Mouse (Mus musculus) brain, adult 2 months (tissue): ENCODE measurements around the gene Setdb1.
A peak's percentile ranks its signal among the peaks of the same experiment; 100 is the strongest.
"Not testable (repeated sequence)": the region's sequence is repeated elsewhere in the genome, so short reads cannot be mapped to it uniquely, and the experiment has no call there.

ENCODE experiments used
- DNase-seq: peaks from one replicate; pipeline ENCODE4 v3.0.0; 2011; ENCODE audit warnings: low read depth, low spot score

Setdb1 gene

DNA sequence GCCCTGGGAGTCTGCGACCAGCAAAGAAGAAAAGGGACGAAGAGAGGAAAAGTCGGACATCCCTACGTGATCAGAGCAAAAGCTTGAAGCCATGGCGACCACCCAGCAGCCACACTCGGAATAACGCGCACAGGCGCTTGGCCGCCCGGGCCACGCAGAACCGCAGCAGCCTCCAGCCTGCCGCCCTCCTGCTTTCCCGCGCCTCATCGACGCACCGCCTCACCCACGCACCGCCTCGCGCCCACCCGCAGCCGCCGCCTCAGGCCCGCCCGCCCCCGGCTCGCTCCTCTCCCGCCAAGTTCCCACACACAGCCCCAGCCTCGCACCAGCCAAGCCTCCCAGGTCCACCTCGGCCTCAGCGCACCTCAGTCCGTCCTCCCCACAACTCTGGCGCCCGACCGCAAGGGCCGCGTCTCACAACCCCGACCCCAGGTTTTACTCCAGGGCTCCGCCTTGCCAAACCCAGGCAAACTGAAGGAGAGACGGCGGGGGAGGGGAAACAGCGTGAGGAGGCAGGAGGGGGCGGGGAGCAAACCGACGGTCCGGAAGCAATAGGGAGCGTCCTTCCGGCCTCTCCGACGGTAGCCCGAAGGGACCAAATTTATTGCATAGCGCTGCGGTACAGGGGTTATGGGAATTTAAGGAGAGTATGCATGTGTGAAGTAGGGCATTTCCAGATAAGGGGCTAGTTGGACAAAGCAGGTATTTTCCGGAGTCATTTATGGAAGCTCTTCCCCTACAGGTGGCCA is at the start of gene Setdb1:
Gene Setdb1 (minus strand): TSS at position 502 of the 749 bp plus-strand sequence.
- DNase-seq, result peak; percentile 98

DNA sequence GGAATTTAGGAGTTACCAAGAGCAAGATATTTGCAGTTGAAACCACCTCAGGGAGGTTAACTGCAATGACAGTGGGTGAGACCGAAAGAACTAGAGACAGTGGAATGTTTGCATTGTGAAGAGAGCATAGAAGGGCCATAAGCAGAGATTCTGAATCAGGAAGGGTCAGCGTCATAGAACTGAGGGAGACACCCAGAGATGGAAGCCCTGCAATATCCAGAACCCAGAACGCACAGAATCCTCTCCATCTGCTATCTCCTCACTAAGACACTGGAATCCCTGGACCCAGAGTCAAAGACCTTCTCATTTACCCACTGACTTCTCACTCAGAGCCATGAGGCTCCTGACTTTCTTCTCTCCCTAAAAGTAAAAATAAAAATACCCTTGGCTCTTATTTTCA is 45.7 kb upstream of the Setdb1 start, which contains the start of gene 4930558C23Rik:
Gene 4930558C23Rik (minus strand): TSS at position 101 of the 400 bp plus-strand sequence.
- no peak for DNase-seq

DNA sequence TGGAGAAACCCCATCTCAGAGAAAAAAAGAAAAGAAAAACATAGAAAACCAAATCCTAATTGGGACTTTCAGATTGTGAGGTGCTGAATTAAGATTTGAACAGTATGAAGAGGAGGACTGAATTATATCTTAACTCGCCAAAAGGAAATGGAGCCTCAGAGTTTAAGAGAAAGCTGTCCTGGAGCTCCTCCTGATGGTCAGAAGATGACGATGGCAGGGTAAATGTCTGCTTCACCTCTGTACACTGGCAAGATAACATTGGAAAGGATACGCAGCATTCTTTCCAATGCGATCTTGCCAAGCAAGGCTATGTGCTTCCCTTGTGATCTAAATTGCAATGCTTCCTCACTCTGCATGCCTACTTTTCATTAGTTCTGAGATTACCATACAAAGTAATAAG is 37.4 kb upstream of the Setdb1 start:
- DNase-seq, result peak; percentile 19

DNA sequence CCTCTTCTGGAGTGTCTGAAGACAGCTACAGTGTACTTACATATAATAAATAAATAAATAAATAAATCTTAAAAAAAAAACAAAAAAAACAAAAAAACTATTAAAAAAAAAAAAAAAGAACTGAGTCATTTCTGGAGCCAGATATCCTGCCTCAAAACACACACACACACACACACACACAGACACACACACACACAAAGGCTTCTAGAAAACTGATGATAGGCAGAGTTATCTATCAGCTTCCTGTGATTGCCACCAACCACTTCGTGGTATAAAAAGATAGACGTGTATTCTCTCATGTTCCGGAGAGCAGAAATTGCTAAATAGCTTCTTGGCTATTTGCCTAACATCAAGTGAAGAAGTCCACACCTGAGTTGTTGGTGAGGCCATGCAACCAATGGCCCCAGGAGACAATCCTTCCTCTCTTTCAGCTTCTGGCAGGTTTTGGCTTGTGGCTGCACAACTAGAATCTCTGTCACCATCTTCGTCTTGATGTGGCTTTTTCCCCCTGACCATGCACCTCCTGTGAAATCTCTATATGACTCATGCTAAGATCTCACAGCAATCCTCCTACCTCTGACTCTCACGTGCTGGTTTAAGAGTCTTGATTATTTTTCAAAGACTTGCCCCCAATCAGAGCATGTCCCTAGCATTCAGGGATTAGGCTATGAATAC is 28.5 kb upstream of the Setdb1 start:
- DNase-seq, result no peak

DNA sequence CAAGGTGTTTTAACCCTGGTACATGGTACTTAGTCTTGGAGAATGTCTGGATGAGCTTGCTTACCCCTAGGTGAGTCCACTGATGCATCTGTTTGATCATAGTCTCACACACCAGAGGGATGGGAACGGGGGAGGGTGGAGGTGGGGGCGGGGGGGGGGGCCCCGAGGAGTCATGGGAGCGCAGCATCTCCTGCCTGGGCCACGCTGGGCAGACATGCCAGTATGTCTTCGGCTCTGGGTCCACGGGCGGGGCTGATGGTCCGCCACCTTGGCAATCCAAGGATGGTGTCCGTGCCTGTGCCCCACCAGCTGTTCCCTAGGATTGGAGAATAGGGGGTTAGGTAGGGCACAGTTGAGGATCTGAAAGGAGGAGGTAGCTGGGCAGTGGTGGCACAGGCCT is 16.2 kb upstream of the Setdb1 start:
- DNase-seq, result no peak

DNA sequence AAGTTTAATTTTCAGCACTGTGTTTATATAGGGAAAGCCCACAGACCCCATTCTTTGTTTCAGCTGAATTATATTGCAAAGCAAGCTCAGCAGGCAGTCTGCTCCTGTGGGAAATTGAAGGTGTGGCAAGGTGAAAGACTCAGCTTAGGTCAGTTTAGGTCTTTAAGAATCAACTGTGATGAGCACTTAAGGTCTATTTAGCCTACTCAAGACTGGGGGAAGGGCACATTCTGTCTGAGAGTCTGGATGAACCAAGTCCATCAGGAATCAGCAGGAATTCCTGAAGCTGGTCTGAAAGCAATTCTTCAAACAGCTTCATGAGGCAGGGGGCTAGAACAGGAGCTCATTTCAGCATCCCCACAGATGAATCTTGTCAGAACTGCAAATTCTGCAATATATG is 13.1 kb upstream of the Setdb1 start:
- no peak for DNase-seq

DNA sequence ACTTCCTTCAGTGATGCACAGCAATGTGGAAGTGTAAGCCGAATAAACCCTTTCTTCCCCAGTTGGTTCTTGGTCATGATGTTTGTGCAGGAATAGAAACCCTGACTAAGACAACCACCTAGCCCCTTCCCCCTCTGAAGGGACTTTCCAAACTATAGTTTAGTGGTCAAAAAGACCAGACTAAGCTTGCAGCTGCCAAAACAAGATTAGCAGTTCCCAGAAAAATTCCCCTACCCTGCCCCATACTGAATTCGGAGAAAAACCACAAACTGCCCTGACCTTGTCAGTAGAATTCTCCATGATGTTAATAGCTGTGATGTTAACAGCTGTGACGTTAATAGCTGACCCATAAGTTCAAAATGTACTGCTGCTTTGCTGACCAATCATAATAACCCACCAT is 3.3 kb upstream of the Setdb1 start:
- not testable (repeated sequence) for DNase-seq

DNA sequence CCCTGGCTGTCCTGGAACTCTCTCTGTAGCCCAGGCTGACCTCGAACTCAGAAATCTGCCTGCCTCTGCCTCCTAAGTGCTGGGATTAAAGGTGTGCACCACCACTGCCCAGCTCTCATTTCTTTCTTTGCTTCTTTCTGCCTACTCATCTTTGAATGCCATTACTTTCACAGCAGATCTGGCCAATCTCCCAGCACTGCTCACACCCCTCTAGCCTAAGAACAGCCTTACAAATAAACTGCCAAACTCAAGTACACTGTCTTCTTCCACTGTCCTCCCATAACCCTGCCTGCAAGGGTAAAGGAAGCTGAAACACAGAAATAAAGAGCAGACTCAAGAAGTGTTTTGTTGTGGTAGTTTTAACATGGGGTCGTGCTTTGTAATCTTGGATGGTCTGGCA is 744 bp upstream of the Setdb1 start:
- peak; percentile 7 for DNase-seq

DNA sequence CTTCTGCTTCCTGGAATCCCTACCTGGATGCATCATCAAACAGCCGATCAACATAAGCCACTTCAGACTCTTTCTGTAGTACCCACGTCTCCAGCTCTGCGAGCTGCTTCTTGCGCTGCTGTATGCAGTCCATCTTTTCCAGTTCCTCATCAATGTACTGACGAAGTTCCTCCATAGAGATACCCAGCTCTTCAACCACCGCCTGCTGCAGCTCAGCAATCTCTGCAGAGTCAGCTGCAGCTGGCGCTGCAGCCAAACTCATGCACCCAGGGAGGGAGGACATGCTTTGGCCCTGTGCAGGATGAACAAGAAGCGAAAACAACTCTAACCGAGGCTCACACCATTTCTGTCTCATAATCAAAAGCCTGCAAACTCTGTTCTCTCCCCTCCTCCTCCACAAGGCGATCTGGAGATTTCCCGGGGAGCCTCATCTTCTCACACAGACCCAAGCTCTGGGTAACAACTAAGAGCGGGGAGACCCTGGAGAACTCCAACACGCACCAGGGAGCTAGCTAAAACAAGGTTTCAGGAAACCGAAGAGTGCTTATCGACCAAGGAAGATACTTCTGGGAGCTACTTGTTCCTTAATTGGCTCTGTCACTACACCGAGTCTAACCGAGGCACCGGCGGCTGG is 974 bp downstream of the Setdb1 start:
- not testable (repeated sequence) for DNase-seq

DNA sequence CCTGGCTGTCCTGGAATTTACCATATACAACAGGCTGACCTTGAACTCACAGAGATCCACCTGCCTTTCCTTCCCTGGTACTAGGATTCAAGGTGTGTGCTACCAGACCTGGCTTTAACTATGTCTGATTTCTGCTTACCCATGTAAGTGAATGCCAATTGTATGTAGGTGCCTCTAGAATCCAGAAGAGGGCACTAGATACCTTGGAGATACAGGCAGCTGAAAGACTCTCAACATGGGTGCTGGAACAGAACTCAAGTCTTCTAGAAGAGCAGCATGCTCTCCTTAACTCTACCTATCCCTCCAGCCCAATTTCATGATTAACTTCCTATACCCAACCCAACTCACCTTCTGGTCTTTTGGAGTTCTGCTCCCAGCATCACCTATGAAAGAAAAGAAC is 7.5 kb downstream of the Setdb1 start:
- DNase-seq, result peak; percentile 63

DNA sequence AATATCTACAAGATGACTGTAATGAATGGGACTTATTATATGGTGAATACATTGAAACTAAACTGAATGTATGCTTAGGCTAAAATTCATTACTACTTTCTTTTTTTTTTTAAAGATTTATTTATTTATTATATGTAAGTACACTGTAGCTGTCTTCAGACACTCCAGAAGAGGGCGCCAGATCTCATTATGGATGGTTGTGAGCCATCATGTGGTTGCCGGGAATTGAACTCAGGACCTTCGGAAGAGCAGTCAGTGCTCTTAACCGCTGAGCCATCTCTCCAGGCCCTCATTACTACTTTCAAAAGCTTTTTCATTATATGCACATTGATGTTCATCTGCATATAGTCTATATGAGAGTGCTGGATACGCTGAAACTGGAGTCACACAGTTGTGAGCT is 8.7 kb downstream of the Setdb1 start:
- not testable (repeated sequence) for DNase-seq

DNA sequence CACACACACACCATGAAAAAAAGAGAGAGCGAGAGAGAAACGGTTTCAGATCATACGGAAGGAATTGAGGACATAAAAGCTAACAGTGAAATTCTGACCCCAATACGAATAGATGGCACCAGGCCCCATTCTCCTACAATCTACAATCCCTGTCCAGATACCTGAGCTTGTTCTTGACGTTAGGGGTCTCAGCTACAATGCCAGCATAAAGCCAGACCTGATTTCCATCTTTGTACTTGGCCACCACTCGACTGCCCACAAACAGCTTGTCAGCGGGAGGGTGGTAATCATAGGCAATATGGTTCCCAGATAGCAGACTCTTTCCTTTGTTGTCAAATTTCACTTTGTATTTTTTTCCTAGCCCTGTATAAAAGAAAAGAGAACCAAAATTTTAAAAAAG is 10.5 kb downstream of the Setdb1 start:
- no peak for DNase-seq

DNA sequence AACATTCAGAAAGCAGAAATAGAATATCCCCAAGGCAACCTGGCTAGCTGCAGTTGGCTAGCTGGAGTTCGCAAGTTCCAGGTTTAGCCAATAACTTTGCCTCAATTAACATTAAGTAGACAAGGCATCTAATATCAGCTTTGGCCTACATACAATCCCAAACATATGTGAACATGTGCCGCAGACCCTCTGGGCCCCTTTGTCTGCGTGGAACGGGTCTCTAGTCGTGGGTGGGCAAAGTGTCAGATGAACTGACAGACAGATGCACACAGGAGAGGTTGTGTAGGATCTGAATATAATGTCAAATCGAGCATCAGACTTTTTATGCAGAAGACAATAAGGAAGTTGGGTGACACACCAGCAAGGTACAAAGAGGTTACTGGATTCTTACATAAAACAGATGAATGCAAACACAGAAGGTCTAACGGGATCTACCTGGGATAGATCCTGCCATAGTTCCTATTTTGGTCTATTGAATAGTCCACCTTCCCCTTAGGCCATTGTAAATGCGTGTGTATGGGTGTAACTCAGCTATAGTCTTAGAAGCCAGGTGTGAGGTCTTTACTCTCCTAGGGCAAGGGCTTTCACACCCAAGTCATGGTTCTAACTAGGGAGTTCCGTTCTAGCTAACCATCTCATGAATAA is 13.5 kb downstream of the Setdb1 start:
- DNase-seq, result not testable (repeated sequence)

DNA sequence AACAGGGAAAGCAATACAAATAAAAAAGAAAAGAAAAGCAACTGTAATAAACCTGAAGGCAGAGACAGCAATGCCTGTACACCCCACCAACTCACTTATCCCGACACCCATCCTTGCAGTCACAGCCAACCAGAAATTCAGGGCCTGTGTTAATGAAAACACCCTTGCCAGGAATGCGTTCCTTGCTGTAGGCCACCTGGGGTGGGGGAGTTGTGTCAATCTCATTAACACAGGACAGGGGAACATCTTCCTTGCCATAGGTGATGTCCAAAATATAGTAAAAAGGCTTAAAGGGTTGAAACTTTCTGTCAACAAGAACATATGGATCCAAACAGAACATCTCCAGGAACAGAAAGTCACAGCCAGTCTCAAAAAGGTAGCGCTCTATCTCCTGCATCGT is 18.8 kb downstream of the Setdb1 start:
- DNase-seq, result no peak

DNA sequence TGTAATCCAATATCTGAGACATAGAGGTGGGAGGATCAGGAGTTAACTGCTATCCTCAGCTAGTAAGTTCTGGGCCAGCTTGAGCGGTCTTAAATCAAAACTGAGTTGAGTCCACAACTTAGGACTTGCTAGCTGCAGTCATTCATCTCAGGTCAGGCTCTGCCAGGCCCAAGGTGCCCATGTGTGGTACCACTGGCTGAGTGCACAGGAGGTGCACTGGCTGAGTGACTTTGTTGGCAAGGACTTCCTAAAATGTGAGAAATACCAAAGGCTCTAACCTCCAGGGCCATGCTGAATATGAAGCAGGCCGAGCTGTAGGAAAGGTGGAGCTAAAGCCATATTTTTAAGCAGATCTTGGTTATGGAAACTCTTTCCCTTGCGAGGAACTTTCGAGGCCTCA is 19.7 kb downstream of the Setdb1 start:
- no peak for DNase-seq

DNA sequence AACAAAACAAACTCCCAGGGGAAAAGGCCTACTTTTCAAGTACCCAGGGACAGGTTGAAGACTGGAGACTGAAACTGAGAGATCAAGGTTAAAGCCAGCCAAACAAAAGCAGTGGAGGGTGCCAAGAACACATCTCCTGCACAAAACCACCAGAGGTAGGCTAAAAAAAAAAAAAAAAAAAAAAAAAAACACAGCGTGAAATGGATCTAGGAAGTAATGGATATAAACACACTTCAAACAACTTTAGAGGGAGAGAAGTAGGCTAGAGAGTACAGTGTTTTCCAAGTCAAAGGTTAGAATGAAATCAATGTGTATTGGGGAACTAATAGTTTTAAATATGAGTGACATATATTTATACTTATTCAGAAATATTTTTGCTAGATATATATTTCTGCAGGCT is 25.5 kb downstream of the Setdb1 start:
- no peak for DNase-seq

DNA sequence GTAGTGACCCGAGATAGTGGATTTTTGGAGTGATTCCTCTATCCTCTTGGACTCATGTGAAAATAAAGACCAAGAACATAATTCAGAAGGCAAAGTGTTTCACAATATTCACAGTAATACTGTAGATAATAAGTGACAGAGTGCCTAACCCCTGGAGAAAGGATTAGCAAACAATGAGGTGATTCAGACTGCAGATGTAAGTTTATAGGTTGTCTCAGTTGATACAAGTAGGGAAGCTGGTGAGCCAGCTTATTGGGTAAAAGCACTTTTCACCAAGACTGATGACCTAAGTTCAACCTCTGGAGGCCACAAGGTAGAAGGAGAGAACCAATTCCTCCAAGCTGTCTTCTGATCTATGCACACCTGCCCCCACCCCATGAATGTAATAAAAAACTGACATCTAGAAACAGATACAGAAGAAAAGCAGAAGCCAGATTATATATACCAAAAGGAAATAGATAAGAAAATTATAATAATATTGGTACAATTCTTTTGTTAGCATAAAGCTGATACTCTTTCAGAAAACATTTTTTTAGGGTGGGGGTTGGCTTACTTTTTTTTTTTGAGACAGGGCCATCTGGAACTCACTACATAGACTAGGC is 28.1 kb downstream of the Setdb1 start:
- no peak for DNase-seq

DNA sequence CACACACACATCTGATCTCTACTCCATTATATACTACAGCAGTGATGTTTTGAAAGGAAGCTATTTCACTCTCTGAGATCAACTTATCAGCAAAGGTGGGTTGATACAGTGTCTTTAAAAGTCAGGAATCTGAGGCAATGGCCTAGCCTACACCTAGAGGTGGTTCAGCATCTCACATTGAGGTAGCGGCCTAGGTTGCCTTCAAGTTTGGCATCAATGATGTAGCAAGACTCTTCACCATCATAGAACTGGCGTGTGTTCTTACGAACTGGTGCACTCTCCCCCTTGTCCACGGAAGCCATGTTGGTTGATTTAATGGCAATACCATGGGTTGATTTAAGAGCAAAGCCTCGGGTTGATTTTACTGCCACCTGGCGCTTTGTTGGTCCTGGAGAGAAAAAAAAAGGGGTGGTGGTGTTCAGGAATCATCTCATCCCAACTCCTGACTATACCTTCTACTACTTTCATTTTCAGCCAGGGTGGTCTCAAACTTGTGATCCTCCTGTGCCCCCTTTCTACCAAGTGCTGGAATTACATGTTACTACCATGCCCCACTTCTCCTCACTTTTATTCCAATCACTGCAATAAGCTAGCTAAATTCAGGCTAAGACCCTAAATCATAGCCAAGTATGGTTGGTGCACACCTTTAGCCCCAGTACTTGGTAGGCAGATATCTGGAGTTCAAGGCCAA is 32.4 kb downstream of the Setdb1 start:
- peak; percentile 18 for DNase-seq

DNA sequence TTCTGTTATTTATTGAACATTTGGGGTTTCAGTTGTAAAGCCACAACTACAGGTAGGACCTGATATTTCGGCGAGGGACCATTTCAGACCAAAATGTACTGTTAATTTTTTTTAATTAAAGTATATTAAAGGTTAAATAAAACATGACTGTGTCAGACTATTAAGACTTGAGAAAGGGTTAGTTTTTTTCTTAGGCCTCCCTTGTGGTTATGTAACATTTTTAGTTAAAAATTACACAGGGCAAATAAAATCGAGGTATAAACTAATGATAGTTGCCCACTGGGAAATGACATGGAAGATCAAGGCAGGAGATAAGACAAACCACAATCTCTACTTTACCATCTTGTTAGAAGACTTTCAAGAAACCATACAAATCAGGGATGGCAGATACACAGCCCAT is 33.6 kb downstream of the Setdb1 start:
- DNase-seq, result no peak

DNA sequence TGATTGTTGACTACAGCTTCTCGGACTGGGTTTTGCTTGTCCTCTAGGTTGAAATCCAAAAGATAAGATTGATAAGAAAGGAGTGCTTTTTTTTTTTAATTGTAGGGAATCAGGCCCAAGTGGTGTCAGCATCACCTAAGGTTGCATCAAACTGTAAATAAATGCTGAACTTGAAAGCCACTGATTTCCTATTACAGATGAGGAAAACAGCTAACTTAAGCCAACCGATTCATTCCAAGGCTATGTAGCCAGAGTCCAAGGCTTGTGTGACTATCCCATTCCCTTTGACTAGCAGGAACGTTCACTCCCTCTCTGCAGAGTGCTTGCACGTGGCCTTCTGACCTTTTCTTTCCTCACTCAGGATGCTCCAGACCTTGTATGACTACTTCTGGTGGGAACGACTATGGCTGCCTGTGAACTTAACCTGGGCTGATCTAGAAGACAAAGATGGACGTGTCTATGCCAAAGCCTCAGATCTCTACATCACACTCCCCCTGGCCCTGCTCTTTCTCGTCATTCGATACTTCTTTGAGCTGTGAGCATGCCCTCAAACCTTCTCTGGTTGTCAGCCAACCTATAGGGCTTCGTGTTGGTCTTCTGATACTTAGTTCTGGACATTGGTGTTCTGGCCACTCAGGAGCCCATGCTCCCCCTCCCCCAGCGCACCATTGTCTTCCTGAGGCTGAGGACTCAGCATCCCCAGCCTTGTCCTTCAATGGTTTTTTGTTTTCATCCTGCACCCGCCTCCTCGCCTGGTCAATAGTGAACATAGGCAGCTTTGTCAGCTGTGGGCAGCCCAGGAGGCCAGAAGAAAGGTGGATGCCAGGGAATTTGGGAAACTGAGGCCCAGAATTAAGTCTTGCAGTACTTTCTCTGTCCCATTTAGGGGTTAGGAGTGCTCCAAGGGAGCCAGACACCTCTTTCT is 37.0 kb downstream of the Setdb1 start:
- peak; percentile 84 for DNase-seq
